Mouse (Mus musculus) forebrain, embryonic 15.5 days (tissue): Measurements from ENCODE around the gene Ppp1r1b. TPM values are rescaled to one million over a fixed set of nuclear protein-coding genes. Genes with fewer than 3 reads are reported as not detected.

Experiments used
- ATAC-seq: fragments of 200-750 bp; cut with Nextera tagmentation; replicated peaks from 2 replicates; pipeline ENCODE4 v1.8.0; 2017; ENCODE audit warnings: mild to moderate bottlenecking, moderate TSS enrichment, moderate library complexity
- H3K27ac ChIP-seq: fragments of 300-500 bp; sonication (generic); replicated peaks from 2 replicates; pipeline ENCODE4 v1.5.1; 2015; ENCODE audit warnings: mild to moderate bottlenecking, inconsistent platforms
- H3K27me3 ChIP-seq: fragments of 300-500 bp; sonication (generic); 2 replicates; pipeline ENCODE4 v1.6.1; 2015; ENCODE audit warnings: inconsistent platforms
- H3K36me3 ChIP-seq: fragments of 300-500 bp; sonication (generic); 2 replicates; pipeline ENCODE4 v1.6.1; 2015; ENCODE audit warnings: mild to moderate bottlenecking, inconsistent platforms
- H3K4me1 ChIP-seq: fragments of 300-500 bp; sonication (generic); 2 replicates; pipeline ENCODE4 v1.6.1; 2015; ENCODE audit warnings: inconsistent platforms
- H3K4me2 ChIP-seq: fragments of 300-500 bp; sonication (generic); replicated peaks from 2 replicates; pipeline ENCODE4 v1.6.1; 2015; ENCODE audit warnings: mild to moderate bottlenecking, inconsistent platforms
- H3K4me3 ChIP-seq: fragments of 300-500 bp; sonication (generic); 2 replicates; pipeline ENCODE4 v1.5.1; 2015; ENCODE audit warnings: mild to moderate bottlenecking, inconsistent platforms
- H3K9ac ChIP-seq: fragments of 300-500 bp; sonication (generic); replicated peaks from 2 replicates; pipeline ENCODE4 v1.6.1; 2015; ENCODE audit warnings: mild to moderate bottlenecking, inconsistent platforms
- H3K9me3 ChIP-seq: fragments of 300-500 bp; sonication (generic); 2 replicates; pipeline ENCODE4 v1.6.1; 2016; ENCODE audit warnings: inconsistent platforms
- WGBS: fragments of 180-500 bp; shearing (Covaris S2); methylation state at CpG from one replicate; pipeline ENCODE4 v1.1.7; 2015; ENCODE audit warnings: mixed read lengths; 5-methylcytosine and 5-hydroxymethylcytosine counted together
- polyA plus RNA-seq: library from polyadenylated mRNA; unstranded; fragments of >200 nt; fragmentation: Nextera tagmentation; extraction: Ambion mirVana; gene quantifications from 2 replicates; pipeline ENCODE4 v1.2.1, GENCODE M21; 2015

The Ppp1r1b gene
- polyA plus RNA-seq, 1 experiment from 2014 or later = 60.4 TPM

DNA sequence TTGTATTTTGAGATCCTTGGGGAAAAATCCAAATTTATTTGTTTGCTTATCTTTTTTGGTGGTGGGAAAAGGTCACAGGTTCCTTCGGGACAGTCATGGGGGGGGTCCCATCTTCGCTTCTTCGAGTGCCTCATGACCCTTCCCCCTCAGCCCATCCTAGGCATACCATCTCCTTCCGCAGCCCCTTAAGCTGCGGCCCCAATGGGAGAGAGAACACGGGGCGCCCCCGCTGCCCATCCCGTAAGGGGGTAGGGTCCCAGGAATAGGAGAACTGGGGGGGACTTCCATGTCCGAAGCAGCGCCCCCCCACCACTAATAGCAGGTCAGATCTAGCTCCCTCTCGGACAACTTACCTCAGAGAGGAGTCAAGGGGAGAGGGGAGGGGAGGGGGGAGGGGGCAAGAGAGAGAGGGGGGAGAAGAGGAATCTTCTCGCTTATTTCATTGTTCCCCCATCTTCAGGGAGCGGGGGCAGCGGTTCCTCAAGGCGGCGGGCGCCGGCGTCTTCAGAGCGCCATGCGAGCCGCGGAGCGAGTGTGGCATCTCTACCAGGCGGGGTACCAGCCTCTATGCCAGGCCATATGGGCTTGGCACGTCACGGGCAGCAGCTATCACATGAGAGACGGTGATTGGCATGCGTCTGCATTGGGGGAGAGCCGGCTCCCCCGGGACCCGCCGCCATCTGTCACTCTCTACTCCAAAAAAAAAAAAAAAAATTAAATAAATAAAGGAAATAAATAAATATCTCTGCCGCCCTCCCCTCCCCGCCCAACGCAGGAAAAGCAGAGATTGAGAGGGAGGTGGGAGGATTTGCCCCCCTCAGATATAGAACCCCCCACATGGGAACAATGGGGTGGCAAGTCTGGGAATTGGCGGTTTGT is 18.9 kb upstream of the Ppp1r1b start, which contains the start of gene Neurod2:
Gene Neurod2, minus strand, starts transcription at position 568 of the 879 bp plus-strand sequence.
- peak; percentile 84 for ATAC-seq
- H3K9me3 ChIP-seq = no peaks in the 10 kb centered on the region
- peaks cover 64% of the 10 kb centered on the region for H3K27me3 ChIP-seq
- H3K36me3 ChIP-seq = no peaks in the 10 kb centered on the region
- H3K4me1 ChIP-seq = peaks cover 48% of the 10 kb centered on the region
- under 1% methylated on average over 38 of the region's 38 CpGs for WGBS
- H3K9ac ChIP-seq = peak within 1 kb of the TSS; percentile 64
- peak within 1 kb of the TSS; percentile 48 for H3K4me3 ChIP-seq
- peak within 1 kb of the TSS; percentile 40 for H3K4me2 ChIP-seq
- peak within 1 kb of the TSS; percentile 97 for H3K27ac ChIP-seq

DNA sequence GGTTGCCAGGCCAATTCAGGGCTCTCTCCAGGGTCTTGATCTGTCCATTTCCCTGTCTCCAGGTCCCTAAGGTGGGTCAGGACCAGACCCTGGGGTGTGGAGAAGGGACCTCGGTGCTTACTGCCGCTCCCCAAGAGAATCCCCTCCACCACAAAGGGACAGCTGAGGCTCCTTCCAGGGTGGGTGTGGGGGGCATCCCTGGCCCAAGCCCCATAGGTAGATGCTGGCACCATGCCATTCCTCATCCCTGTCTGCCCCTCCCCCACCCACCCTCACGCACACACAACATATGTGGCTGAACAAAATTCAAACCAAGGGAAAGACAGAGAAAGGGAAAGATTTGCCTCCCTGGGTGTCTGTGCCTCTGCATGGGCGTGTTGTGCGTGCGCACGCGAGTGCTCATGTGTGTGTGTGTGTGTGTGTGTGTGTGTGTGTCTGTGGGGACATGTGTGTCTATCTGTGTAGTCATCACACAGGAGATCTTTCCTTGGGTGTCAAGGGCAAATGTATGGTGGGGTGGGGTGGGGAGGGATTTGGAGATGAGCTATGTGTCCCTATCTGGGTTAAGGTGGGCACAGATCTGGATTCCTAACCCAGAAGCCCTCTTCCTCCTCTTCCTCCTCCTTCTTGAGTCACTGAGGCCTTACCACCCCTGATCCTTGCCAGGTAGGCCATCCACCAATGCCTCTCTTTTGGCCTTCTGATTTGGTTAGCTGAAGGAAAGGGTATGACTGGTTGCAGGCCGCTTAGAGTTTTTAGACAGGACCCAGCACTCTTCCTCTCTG is 18.1 kb upstream of the Ppp1r1b start:
- no peaks in the 10 kb centered on the region for H3K9me3 ChIP-seq
- H3K9ac ChIP-seq = peak overlapping the region; percentile 45
- peak overlapping the region; percentile 48 for H3K4me3 ChIP-seq
- H3K27me3 ChIP-seq = peaks cover 65% of the 10 kb centered on the region
- no peak; the same call in 1 of the 2 replicates for ATAC-seq
- H3K36me3 ChIP-seq = no peaks in the 10 kb centered on the region
- peak overlapping the region; percentile 96 for H3K27ac ChIP-seq
- peak overlapping the region; percentile 34 for H3K4me2 ChIP-seq
- 15% methylated on average over 9 of the region's 9 CpGs for WGBS
- H3K4me1 ChIP-seq = peaks cover 56% of the 10 kb centered on the region

DNA sequence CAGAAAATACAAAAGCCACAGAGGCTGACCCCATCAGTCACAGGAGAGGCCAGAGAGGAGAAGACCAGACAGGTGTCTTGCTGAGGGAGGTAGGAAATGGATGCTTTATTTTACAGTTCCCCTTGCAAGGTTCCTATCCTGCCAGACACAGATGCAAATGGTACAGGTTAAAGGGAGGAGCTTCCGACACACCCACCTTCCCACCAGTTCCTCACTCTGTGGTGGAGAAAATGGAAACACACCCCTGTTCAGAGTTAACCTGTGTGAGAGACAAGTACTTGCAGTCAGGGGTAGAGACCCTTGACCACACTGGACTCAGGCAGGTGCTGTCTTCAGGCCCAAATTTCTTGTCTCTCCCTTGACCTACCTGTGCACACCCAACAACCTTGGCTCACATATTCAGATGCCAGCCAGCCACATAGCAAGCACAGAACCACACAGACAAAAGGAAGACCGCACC is 17.4 kb upstream of the Ppp1r1b start:
- H3K27ac ChIP-seq = peak overlapping the region; percentile 96
- H3K9me3 ChIP-seq = no peaks in the 10 kb centered on the region
- 50% methylated on average over 2 of the region's 2 CpGs for WGBS
- no peak overlapping the region for H3K9ac ChIP-seq
- H3K4me2 ChIP-seq = 0 out of 2 replicates have a peak overlapping the region, but pooled peaks have one; percentile 34
- H3K27me3 ChIP-seq = peaks cover 64% of the 10 kb centered on the region
- H3K36me3 ChIP-seq = no peaks in the 10 kb centered on the region
- no peak for ATAC-seq
- peaks cover 61% of the 10 kb centered on the region for H3K4me1 ChIP-seq
- no peak overlapping the region for H3K4me3 ChIP-seq

DNA sequence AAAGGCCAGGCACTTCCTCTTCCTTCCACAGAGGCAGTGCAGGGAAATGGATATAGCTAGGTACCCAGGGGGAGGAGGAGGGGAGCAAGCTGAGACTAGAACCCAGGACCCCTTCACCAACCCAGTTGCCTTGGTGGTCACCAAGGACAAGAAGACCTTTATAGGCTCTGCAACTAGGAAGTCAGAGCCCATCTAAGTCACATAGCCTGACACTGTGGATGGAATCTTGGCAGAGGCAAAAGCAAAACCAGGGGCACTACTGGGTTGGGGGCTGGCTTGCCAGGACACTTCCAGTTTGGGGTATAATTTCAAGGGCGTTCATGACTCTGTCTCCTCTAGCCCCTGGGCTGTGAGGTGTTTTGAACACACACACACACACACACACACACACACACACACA is 16.8 kb upstream of the Ppp1r1b start:
- peaks cover 68% of the 10 kb centered on the region for H3K4me1 ChIP-seq
- 45% methylated on average over 1 of the region's 1 CpGs for WGBS

DNA sequence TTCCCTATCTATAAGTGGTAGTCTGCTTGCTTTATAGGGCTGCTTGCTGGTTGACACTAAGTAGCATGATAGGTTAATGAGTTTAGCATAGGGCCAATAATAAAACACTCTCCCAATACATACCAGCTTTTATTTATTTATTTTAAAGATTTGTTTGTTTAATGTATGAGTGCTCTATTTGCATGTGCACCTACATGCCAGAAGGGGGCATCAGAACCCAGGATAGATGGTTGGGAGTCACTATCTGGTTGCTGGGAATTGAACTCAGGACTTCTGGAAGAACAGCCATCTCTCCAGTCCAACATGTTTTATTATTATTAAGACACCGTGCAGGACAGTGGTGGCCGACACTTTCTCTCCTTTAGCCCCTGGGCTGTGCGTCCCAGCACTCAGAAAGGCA is 16.0 kb upstream of the Ppp1r1b start:
- H3K9ac ChIP-seq = no peak overlapping the region
- H3K27me3 ChIP-seq = peaks cover 65% of the 10 kb centered on the region
- H3K36me3 ChIP-seq = no peaks in the 10 kb centered on the region
- ATAC-seq = no peak
- no peak overlapping the region for H3K4me2 ChIP-seq
- no peaks in the 10 kb centered on the region for H3K9me3 ChIP-seq
- no peak overlapping the region for H3K4me3 ChIP-seq
- WGBS = 89% methylated on average over 3 of the region's 3 CpGs
- peak overlapping the region; percentile 95 for H3K27ac ChIP-seq
- peaks cover 62% of the 10 kb centered on the region for H3K4me1 ChIP-seq

More for the DNA sequence above, 16.8 kb upstream of the Ppp1r1b start:
- Histone ChIP-seq H3K9ac (no peak overlapping the region), H3K9me3 (no peaks in the 10 kb centered on the region), H3K4me2 (no peak overlapping the region), H3K27me3 (peaks cover 65% of the 10 kb centered on the region), H3K4me3 (no peak overlapping the region), H3K27ac (peak overlapping the region; percentile 96), H3K36me3 (no peaks in the 10 kb centered on the region)
- ATAC-seq = no peak

DNA sequence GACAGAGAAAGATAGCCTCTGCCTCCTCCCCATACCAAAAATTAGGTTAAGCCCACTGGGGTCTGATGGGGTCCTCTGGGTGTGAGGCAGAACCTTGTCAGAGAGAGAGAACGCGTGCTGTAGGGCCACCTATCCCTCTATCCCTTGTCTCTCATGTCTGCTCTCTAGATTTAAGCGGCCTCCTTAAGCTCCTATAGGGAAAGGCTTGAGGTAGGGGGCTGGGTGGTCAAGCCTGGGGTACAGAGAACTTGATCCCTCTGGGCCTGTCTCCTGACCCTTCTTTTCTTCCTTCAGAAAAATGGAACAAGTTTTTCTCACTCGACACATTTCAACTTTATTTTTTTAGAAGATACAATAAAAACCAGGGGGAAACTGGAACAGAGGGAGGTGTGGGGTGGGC is 15.4 kb upstream of the Ppp1r1b start:
- no peak overlapping the region for H3K4me2 ChIP-seq
- H3K27ac ChIP-seq = peak overlapping the region; percentile 95
- no peak for ATAC-seq
- no peaks in the 10 kb centered on the region for H3K36me3 ChIP-seq
- WGBS = 65% methylated on average over 4 of the region's 4 CpGs
- no peak overlapping the region for H3K9ac ChIP-seq
- peaks cover 63% of the 10 kb centered on the region for H3K27me3 ChIP-seq
- H3K4me3 ChIP-seq = no peak overlapping the region
- H3K4me1 ChIP-seq = peaks cover 60% of the 10 kb centered on the region
- H3K9me3 ChIP-seq = no peaks in the 10 kb centered on the region

DNA sequence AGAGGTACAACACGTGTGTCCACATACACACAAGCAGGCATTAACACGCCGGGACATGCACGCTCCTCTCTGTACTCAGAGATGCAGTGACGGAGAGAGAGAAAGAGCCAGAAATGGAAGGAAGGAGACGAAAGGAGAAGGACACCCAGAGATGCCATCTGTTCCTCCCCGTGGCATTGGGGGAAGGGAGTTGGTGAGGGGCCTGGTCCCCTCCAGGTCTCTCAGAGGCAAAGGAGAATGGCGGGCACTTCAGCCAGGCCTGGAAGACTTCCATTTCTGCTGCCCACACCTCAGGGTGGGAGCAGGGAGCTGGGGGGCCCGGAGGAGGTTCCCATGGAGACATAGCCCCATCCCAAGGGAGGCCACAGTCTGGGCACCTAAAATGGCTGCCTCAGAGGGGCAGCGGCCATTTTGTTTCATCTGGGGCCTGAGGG is 14.9 kb upstream of the Ppp1r1b start:
- H3K4me3 ChIP-seq = no peak overlapping the region
- peaks cover 61% of the 10 kb centered on the region for H3K27me3 ChIP-seq
- peak overlapping the region; percentile 95 for H3K27ac ChIP-seq
- peaks cover 60% of the 10 kb centered on the region for H3K4me1 ChIP-seq
- no peaks in the 10 kb centered on the region for H3K36me3 ChIP-seq
- no peak overlapping the region for H3K9ac ChIP-seq
- ATAC-seq = no peak
- no peaks in the 10 kb centered on the region for H3K9me3 ChIP-seq
- peak overlapping the region; percentile 57; the same call in 1 of the 2 replicates for H3K4me2 ChIP-seq
- 50% methylated on average over 10 of the region's 10 CpGs for WGBS

DNA sequence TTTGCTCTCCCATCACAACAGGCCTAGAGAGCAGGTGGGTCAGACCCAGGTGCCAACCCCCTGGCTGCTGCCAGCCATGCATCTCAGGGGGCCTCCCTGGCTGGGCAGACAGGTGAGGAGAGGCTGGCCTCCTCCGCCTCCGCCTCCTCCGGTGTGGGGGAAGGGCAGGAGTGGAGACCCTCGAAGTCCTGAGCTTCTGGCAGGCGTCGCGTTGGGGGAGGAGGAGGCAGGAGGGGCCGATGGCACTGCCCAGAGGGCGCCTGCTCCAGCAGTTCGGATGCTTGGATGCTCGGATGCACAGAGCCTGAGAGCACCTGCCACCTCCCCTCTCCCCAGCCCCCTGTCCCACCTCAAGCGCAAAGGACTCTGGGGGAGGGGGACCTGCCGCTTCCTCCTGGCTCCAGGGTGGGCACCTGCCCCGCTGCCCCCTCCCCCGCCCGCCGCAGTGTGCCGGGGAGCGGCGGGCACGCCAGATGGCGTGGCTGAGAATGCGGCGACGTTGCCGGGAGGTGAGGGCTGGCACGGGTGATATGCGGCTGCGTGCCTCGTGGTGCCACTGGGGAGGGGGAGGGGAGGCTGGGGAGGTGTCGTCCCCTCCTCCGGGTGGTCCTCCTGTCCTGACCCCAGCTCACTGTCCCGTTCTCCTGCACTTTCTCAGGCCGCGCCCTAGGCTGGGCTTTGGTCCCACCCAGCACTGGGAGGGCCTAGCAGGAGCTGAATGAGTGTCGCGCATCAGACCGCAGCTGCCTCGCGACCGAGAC is 14.0 kb upstream of the Ppp1r1b start:
- Histone ChIP-seq H3K36me3 (no peaks in the 10 kb centered on the region), H3K4me2 (peak overlapping the region; percentile 57), H3K27ac (peak overlapping the region; percentile 95), H3K9me3 (no peaks in the 10 kb centered on the region), H3K9ac (peak overlapping the region; percentile 36; the same call in 1 of the 2 replicates), H3K4me1 (peaks cover 64% of the 10 kb centered on the region), H3K27me3 (peaks cover 61% of the 10 kb centered on the region), H3K4me3 (peak overlapping the region; percentile 32)
- ATAC-seq = peak; percentile 18
- under 1% methylated on average over 38 of the region's 41 CpGs for WGBS

DNA sequence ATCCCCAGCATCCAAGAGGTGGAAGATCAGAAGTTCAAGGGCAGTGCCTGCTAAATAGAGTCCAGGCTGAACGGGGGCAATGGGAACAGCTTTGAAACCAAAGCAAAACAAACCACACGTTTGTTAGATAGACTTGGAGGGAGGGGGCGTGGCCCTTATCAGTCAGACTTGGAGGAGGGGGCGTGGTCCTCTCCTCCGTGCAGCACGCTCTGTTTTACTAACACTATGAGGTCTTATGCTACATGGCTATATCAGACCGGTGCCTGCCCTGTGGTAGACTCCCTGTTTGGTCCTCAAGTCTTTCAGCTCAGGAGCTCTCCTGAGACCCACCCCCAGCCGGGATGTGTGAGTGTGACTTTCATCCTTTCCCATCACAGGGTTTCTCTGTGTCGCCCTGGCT is 13.0 kb upstream of the Ppp1r1b start:
- peaks cover 56% of the 10 kb centered on the region for H3K27me3 ChIP-seq
- H3K4me2 ChIP-seq = no peak overlapping the region
- WGBS = 5% methylated on average over 9 of the region's 9 CpGs
- H3K27ac ChIP-seq = peak overlapping the region; percentile 95
- no peak overlapping the region for H3K4me3 ChIP-seq
- peaks cover 74% of the 10 kb centered on the region for H3K4me1 ChIP-seq
- no peak for ATAC-seq
- no peaks in the 10 kb centered on the region for H3K36me3 ChIP-seq
- H3K9ac ChIP-seq = no peak overlapping the region
- H3K9me3 ChIP-seq = no peaks in the 10 kb centered on the region

DNA sequence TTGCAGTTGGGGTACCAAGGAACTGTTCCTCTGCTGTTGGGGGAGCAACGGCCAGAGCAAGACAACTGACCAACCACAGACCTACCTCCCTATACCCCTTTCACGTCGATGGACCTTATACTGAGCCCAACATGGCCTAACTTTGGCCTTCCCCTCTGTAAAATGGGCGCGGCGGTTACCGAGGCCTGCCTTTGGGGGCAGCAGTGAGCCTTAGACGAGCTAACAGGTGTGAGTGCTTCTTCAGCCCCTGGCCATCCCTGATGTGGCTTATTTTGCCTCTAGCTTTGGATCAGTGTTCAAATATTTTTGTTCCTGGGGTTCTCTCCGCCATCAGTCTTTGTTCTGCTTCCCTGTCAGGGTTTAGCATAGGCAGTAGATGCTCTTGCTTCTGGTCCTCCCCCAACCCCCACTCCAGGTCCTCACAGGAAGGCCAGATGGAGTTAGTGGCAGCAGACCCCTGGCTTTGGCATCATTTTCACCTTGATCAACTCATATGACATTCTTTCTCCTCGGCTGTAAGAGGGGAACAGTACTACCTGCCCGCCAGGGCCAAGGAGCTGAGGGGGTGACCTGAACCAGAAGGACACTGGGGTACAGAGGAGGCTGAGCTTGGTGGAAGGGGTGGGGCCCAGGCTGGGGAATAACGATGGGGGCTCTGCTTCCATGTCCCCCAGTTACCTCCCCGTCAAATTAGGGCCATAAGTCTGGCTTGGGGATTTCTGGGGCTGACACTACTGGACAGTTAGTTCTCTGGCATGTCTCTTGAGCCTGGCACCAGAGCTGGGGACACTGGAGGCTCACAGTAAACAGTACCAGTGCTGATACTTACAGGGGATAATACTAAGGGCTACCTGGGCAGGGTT is 11.7 kb upstream of the Ppp1r1b start:
- 19% methylated on average over 13 of the region's 13 CpGs for WGBS
- Histone ChIP-seq H3K4me1 (peaks cover 70% of the 10 kb centered on the region), H3K9me3 (no peaks in the 10 kb centered on the region), H3K9ac (no peak overlapping the region), H3K27ac (no peak overlapping the region), H3K36me3 (no peaks in the 10 kb centered on the region), H3K4me3 (no peak overlapping the region), H3K27me3 (peaks cover 50% of the 10 kb centered on the region), H3K4me2 (no peak overlapping the region)
- ATAC-seq = no peak

DNA sequence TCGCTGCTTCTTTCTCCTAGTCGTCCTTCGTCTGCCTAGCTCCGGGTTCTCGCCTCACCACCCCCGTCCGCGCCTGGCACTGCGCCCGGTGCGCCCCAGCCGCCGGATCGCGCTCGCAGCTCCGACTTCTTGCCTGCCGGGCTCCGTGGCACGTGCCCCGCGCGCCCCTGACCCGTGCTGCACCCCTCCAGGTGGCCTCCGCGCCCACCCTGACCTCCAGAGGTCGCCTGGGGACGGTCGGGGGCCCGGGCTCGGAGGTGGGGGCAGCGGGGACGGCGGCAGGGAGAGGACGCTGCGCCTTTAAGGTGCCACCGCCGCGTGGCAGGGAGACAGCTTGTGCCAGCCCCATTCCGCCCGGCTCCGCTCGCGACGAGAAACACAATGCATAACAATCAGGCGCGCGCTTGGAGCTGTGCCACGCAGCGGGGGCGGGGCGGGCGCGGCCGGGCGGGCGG is 9.7 kb upstream of the Ppp1r1b start:
- Histone ChIP-seq H3K27me3 (peaks cover 44% of the 10 kb centered on the region), H3K9ac (peak overlapping the region; percentile 72), H3K36me3 (no peaks in the 10 kb centered on the region), H3K4me2 (peak overlapping the region; percentile 85), H3K4me3 (peak overlapping the region; percentile 52), H3K27ac (peak overlapping the region; percentile 98), H3K9me3 (no peaks in the 10 kb centered on the region), H3K4me1 (peaks cover 76% of the 10 kb centered on the region)
- 2% methylated on average over 57 of the region's 57 CpGs for WGBS
- ATAC-seq = peak; percentile 66
